Mouse (Mus musculus) lung, postnatal 0 days (tissue): Measurements from ENCODE around the gene Kcnd1. TPM values are rescaled to one million over a fixed set of nuclear protein-coding genes. Genes with fewer than 3 reads are reported as not detected.

Source experiments
- ATAC-seq: fragments of 200-750 bp; cut with Nextera tagmentation; 2 replicates; pipeline ENCODE4 v1.8.0; 2017; ENCODE audit warnings: moderate library complexity
- DNase-seq: peaks from one replicate; pipeline ENCODE4 v3.0.0-alpha.2; 2016; ENCODE audit warnings: low spot score
- H3K27ac ChIP-seq: fragments of 300-500 bp; sonication (generic); 2 replicates; pipeline ENCODE4 v1.5.1; 2014; ENCODE audit warnings: antibody characterized with exemption, mild to moderate bottlenecking, low read length, mixed read lengths
- H3K27me3 ChIP-seq: fragments of 300-500 bp; sonication (generic); replicated peaks from 2 replicates; pipeline ENCODE4 v1.6.1; 2014; ENCODE audit warnings: low read length, mixed read lengths; ENCODE audit not compliant: insufficient read depth
- H3K36me3 ChIP-seq: fragments of 300-500 bp; sonication (generic); 2 replicates; pipeline ENCODE4 v1.6.1; 2014; ENCODE audit warnings: low read length, mixed read lengths; ENCODE audit not compliant: insufficient read depth
- H3K4me1 ChIP-seq: fragments of 300-500 bp; sonication (generic); 2 replicates; pipeline ENCODE4 v1.6.1; 2014; ENCODE audit warnings: antibody characterized with exemption, low read depth, low read length, mixed read lengths; ENCODE audit not compliant: insufficient read depth
- H3K4me2 ChIP-seq: fragments of 300-500 bp; sonication (generic); replicated peaks from 2 replicates; pipeline ENCODE4 v1.6.1; 2014; ENCODE audit warnings: low read depth, mild to moderate bottlenecking, low read length, moderate library complexity, mixed read lengths
- H3K4me3 ChIP-seq: fragments of 300-500 bp; sonication (generic); 2 replicates; pipeline ENCODE4 v1.5.1; 2014; ENCODE audit warnings: low read depth, low read length
- H3K9ac ChIP-seq: fragments of 300-500 bp; sonication (generic); replicated peaks from 2 replicates; pipeline ENCODE4 v1.6.1; 2014; ENCODE audit warnings: low read depth, mild to moderate bottlenecking
- H3K9me3 ChIP-seq: fragments of 300-500 bp; sonication (generic); 2 replicates; pipeline ENCODE4 v1.6.1; 2016; ENCODE audit warnings: low read length, mixed read lengths
- CTCF ChIP-seq: IDR thresholded peaks from 2 replicates; pipeline ENCODE4 v1.5.1; 2016; ENCODE audit warnings: antibody characterized with exemption, mild to moderate bottlenecking
- EP300 ChIP-seq: IDR thresholded peaks from 2 replicates; pipeline ENCODE4 v1.6.1; 2016; ENCODE audit warnings: antibody characterized with exemption, mild to moderate bottlenecking, control low read depth
- WGBS: fragments of 180-500 bp; shearing (Covaris S2); extraction: QIAGEN DNeasy Blood & Tissue Kit; methylation state at CpG from one replicate; pipeline ENCODE4 v1.1.7; 2014; 5-methylcytosine and 5-hydroxymethylcytosine counted together
- polyA plus RNA-seq: library from polyadenylated mRNA; unstranded; fragments of >200 nt; fragmentation: Nextera tagmentation; extraction: Ambion mirVana; gene quantifications from 2 replicates; pipeline ENCODE4 v1.2.1, GENCODE M21; 2015

The Kcnd1 gene
- polyA plus RNA-seq, 1 experiment from 2014 or later: 0.41 TPM

GRCm38 (mm10) chrX:7842318-7842717, 20.2 kb downstream of the Kcnd1 start:
- TF ChIP-seq EP300 (no peak), CTCF (no peak)
- DNase-seq (peak; percentile 31), ATAC-seq (no peak)
- WGBS: 8% methylated on average over 38 of the region's 42 CpGs
- H3K36me3 ChIP-seq: no peaks in the 10 kb centered on the region
- no peaks in the 10 kb centered on the region for H3K4me1 ChIP-seq
- peak overlapping the region; percentile 58 for H3K4me2 ChIP-seq
- H3K27ac ChIP-seq: peak overlapping the region; percentile 93
- peak overlapping the region; percentile 68 for H3K4me3 ChIP-seq
- H3K9ac ChIP-seq: peak overlapping the region; percentile 70
- no peaks in the 10 kb centered on the region for H3K9me3 ChIP-seq
- H3K27me3 ChIP-seq: no peaks in the 10 kb centered on the region

GRCm38 (mm10) chrX:7847845-7848244, 25.8 kb downstream of the Kcnd1 start:
- Histone ChIP-seq H3K36me3 (no peaks in the 10 kb centered on the region), H3K4me1 (no peaks in the 10 kb centered on the region), H3K4me3 (no peak overlapping the region), H3K4me2 (no peak overlapping the region), H3K27ac (no peak overlapping the region), H3K9me3 (no peaks in the 10 kb centered on the region), H3K9ac (no peak overlapping the region), H3K27me3 (no peaks in the 10 kb centered on the region)
- no peak for DNase-seq
- WGBS: 83% methylated on average over 2 of the region's 2 CpGs
- no peak for TF ChIP-seq EP300
- TF ChIP-seq CTCF: no peak
- no peak for ATAC-seq

GRCm38 (mm10) chrX:7854578-7854977, 32.5 kb downstream of the Kcnd1 start:
- H3K9me3 ChIP-seq: no peaks in the 10 kb centered on the region
- no peaks in the 10 kb centered on the region for H3K4me1 ChIP-seq
- ATAC-seq (no peak), DNase-seq (peak; percentile 52)
- H3K4me3 ChIP-seq: no peak overlapping the region
- H3K9ac ChIP-seq: no peak overlapping the region
- H3K36me3 ChIP-seq: no peaks in the 10 kb centered on the region
- H3K27me3 ChIP-seq: no peaks in the 10 kb centered on the region
- WGBS: 29% methylated on average over 2 of the region's 2 CpGs
- TF ChIP-seq EP300 (no peak), CTCF (peak; percentile 67)
- H3K4me2 ChIP-seq: no peak overlapping the region
- no peak overlapping the region for H3K27ac ChIP-seq

- no peak overlapping the region for H3K9ac ChIP-seq
- ATAC-seq (no peak), DNase-seq (no peak)
- WGBS: 83% methylated on average over 3 of the region's 3 CpGs
- no peak overlapping the region for H3K4me2 ChIP-seq
- no peaks in the 10 kb centered on the region for H3K36me3 ChIP-seq
- no peaks in the 10 kb centered on the region for H3K27me3 ChIP-seq
- TF ChIP-seq CTCF: no peak
- no peak for TF ChIP-seq EP300
- no peaks in the 10 kb centered on the region for H3K9me3 ChIP-seq
- H3K4me3 ChIP-seq: no peak overlapping the region
- H3K27ac ChIP-seq: no peak overlapping the region
- H3K4me1 ChIP-seq: no peaks in the 10 kb centered on the region
Observed at GRCm38 (mm10) chrX:7859191-7859753, 37.2 kb downstream of the Kcnd1 start.

- H3K4me2 ChIP-seq: no peak overlapping the region
- no peak for ATAC-seq
- H3K4me3 ChIP-seq: no peak overlapping the region
- DNase-seq: no peak
- no peaks in the 10 kb centered on the region; the same call in 1 of the 2 replicates for H3K36me3 ChIP-seq
- no peak overlapping the region for H3K27ac ChIP-seq
- H3K27me3 ChIP-seq: no peaks in the 10 kb centered on the region
- H3K9ac ChIP-seq: no peak overlapping the region
- H3K4me1 ChIP-seq: no peaks in the 10 kb centered on the region
- 83% methylated on average over 1 of the region's 1 CpGs for WGBS
- no peak for TF ChIP-seq EP300
- no peak for TF ChIP-seq CTCF
- H3K9me3 ChIP-seq: no peaks in the 10 kb centered on the region
Observed at GRCm38 (mm10) chrX:7863181-7863580, 41.1 kb downstream of the Kcnd1 start.

- H3K4me2 ChIP-seq: no peak overlapping the region
- DNase-seq (no peak), ATAC-seq (no peak)
- no peaks in the 10 kb centered on the region; the same call in 1 of the 2 replicates for H3K36me3 ChIP-seq
- no peaks in the 10 kb centered on the region for H3K4me1 ChIP-seq
- no peak overlapping the region for H3K4me3 ChIP-seq
- WGBS: 78% methylated on average over 3 of the region's 3 CpGs
- H3K27ac ChIP-seq: no peak overlapping the region
- TF ChIP-seq EP300: no peak
- TF ChIP-seq CTCF: no peak
- H3K9me3 ChIP-seq: no peaks in the 10 kb centered on the region
- no peak overlapping the region for H3K9ac ChIP-seq
- H3K27me3 ChIP-seq: no peaks in the 10 kb centered on the region
Observed at GRCm38 (mm10) chrX:7864551-7864950, 42.5 kb downstream of the Kcnd1 start.

- no peaks in the 10 kb centered on the region for H3K9me3 ChIP-seq
- no peak for DNase-seq
- no peaks in the 10 kb centered on the region for H3K4me1 ChIP-seq
- no peak overlapping the region for H3K27ac ChIP-seq
- no peak for ATAC-seq
- no peak overlapping the region for H3K9ac ChIP-seq
- whole genome bisulfite sequencing: 50% methylated on average over 2 of the region's 2 CpGs
- H3K36me3 ChIP-seq: no peaks in the 10 kb centered on the region; the same call in 1 of the 2 replicates
- no peak overlapping the region for H3K4me3 ChIP-seq
- no peak overlapping the region for H3K4me2 ChIP-seq
- no peaks in the 10 kb centered on the region for H3K27me3 ChIP-seq
- TF ChIP-seq EP300: no peak
Observed at GRCm38 (mm10) chrX:7865343-7865742, 43.3 kb downstream of the Kcnd1 start.
